Mouse (Mus musculus): ENCODE measurements around the gene Grasp.

DNA sequence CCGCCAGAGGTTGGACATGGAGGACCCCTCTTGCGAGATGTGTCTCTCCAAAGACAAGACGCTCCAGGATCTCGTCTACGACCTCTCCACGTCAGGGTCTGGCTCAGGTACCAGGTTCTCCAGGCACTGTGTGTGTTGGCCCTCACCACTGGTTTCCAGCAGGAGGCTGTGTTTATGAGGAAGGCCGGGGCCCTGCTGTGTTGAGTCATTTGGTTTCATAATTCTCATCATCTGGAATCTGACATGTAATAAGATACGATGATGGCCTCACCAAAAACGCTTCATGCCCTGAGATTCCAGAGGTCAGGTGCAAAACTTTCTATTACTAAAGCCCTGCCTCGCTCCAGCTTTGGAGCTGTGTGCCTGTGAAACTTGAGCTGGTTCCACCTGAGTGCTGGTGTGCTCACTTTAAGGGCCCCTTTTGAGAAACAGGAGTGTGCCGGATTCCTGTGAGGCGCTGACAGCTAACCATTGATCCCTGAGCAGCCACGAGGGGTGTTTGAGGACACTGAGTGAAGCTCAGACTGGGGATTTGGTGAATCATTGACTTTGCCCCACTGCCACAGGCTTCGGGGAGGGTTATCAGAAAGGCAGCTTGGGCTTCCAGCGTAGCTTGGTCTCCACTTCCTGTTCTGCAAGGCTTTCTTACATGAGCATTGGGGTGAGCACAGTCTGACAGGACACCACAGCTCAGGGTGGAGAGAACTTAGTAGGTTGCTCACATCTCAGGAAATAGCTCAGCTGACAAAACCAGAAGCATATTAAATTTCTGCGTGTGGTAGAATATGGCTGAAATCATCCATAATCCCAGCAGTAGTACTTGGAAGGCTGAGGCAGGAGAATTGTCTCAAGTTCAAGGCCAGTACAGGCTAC lies 28.8 kb upstream of the Grasp start:
- TF ChIP-seq POLR2A (IDR thresholded peaks at IDR 0.05; ENCODE audit: borderline replicate concordance, insufficient read depth, low read length) (no peak), CTCF (IDR thresholded peaks at IDR 0.05; ENCODE audit: borderline replicate concordance, insufficient read depth, low read depth, low read length) (no peak)
